Mouse (Mus musculus) layer of hippocampus, adult 8-10 months (tissue): ENCODE results near the gene Elof1. TPM values are rescaled to one million over a fixed set of nuclear protein-coding genes. Genes with fewer than 3 reads are reported as not detected.

Experiments
- microRNA-seq, 2 experiments: library from miRNA; unstranded; fragments of <30 nt; microRNA quantifications; one replicate each; pipeline ENCODE4 v1.2.0; 2022
- total RNA-seq, 4 experiments: library from RNA; stranded (reverse); gene quantifications; 2 replicates each; pipeline ENCODE4 v1.2.4; 2022

Gene Elof1
- total RNA-seq, 4 experiments from 2014 or later = 55.4 to 61.7 (median 59.4) TPM

Small RNAs within 50 kb of the gene (microRNA-seq; reads per million reads assigned to microRNA genes)
- 0.51 to 0.64 reads per million in 2 experiments for gene Mir7084

Other genes starting within 250 kb of the Elof1 start
- 10 to 100 TPM; 16.9 to 23.5 (median 21.1) TPM for gene Rab3d, start 199.0 kb downstream of the Elof1 start, total RNA-seq
- gene Ccdc159, start 189.7 kb downstream of the Elof1 start, total RNA-seq = 10 to 100 TPM; 18.7 to 22.5 (median 21.8) TPM
- gene Tmem205, start 189.6 kb downstream of the Elof1 start, total RNA-seq = 10 to 100 TPM; 42.8 to 49.1 (median 43.5) TPM
- gene Plppr2, start 180.1 kb downstream of the Elof1 start, total RNA-seq = 100 to 1,000 TPM; 229 to 244 (median 235) TPM
- gene Swsap1, start 161.4 kb downstream of the Elof1 start, total RNA-seq = 10 to 100 TPM; 12.0 to 14.0 (median 13.1) TPM
- 10 to 100 TPM in 1 of 4 experiments, 1 to 10 TPM in 3; 6.6 to 11.3 (median 8.2) TPM for gene Epor, start 153.7 kb downstream of the Elof1 start, total RNA-seq
- 1 to 10 TPM; 2.2 to 4.2 (median 2.6) TPM for gene Rgl3, start 127.7 kb downstream of the Elof1 start, total RNA-seq
- gene Ccdc151, start 114.5 kb downstream of the Elof1 start, total RNA-seq = 10 to 100 TPM in 1 of 4 experiments, 1 to 10 TPM in 3; 6.5 to 12.3 (median 8.3) TPM
- gene Prkcsh, start 114.4 kb downstream of the Elof1 start, total RNA-seq = 100 to 1,000 TPM in 3 of 4 experiments, 10 to 100 TPM in 1; 98.6 to 109 (median 104) TPM
- gene Elavl3, start 65.1 kb downstream of the Elof1 start, total RNA-seq = 100 to 1,000 TPM; 126 to 166 (median 145) TPM
- gene Gm49318, start 45.9 kb downstream of the Elof1 start, total RNA-seq = not detected
- 10 to 100 TPM; 22.9 to 26.6 (median 23.9) TPM for gene Zfp653, start 45.8 kb downstream of the Elof1 start, total RNA-seq
- 10 to 100 TPM; 43.7 to 51.6 (median 45.7) TPM for gene Ecsit, start 31.7 kb downstream of the Elof1 start, total RNA-seq
- gene Cnn1, start 18.0 kb downstream of the Elof1 start, total RNA-seq = 1 to 10 TPM in 3 of 4 experiments, under 1 TPM in 1; 0.63 to 3.0 (median 1.0) TPM
- under 1 TPM in 3 of 4 experiments, not detected in 1; 0.54 to 0.98 (median 0.65) TPM for gene Acp5, start 18.5 kb upstream of the Elof1 start, total RNA-seq
- 10 to 100 TPM; 37.1 to 47.5 (median 41.4) TPM for gene Pigyl, start 39.7 kb upstream of the Elof1 start, total RNA-seq
- gene Zfp872, start 70.9 kb upstream of the Elof1 start, total RNA-seq = under 1 TPM in 3 of 4 experiments, not detected in 1; 0.11 to 0.31 (median 0.12) TPM
- gene Zfp809, start 108.5 kb upstream of the Elof1 start, total RNA-seq = 10 to 100 TPM; 21.2 to 23.1 (median 22.5) TPM
- gene Zfp599, start 142.7 kb upstream of the Elof1 start, total RNA-seq = 1 to 10 TPM; 5.1 to 6.3 (median 5.3) TPM
- 10 to 100 TPM; 17.6 to 20.9 (median 19.9) TPM for gene Zfp810, start 190.5 kb upstream of the Elof1 start, total RNA-seq